Mouse (Mus musculus) left cerebral cortex, adult 9 months (tissue): ENCODE results near the gene Lmx1b.

ENCODE experiments used
- DNase-seq, 2 experiments: peaks; one replicate each; pipeline ENCODE4 v3.0.0; 2022; ENCODE audit warnings: low spot score in 2 of 2

Lmx1b gene

DNA sequence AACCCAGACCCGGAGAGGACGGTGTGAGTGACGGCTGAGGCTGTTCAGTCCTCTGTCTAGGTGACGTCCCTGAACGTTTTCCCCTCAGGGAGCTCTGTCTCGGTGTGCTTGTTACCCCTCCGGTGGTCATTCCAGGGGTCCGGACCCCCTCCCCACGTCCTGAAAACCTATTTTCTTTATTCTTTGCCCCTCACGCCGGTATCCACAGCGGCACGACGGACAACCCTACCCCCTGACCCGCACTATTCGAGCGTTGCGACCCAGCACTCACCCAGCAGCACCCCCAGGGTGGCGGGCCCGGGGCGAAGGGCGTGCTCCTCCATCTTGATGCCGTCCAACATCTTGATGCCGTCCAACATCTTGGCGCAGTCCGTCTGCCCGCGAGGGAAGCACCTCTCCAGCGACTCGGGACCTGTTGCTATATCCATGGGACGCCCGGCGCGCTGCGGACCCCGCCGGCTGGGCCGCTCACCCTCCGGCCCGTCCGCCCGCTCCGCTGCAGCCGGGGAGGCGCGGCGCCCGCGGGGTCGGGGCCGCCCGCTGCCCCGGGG lies at the start of gene Lmx1b:
TSS of gene Lmx1b (minus strand) at position 341 of the 551 bp plus-strand sequence.
- no peak for DNase-seq

DNA sequence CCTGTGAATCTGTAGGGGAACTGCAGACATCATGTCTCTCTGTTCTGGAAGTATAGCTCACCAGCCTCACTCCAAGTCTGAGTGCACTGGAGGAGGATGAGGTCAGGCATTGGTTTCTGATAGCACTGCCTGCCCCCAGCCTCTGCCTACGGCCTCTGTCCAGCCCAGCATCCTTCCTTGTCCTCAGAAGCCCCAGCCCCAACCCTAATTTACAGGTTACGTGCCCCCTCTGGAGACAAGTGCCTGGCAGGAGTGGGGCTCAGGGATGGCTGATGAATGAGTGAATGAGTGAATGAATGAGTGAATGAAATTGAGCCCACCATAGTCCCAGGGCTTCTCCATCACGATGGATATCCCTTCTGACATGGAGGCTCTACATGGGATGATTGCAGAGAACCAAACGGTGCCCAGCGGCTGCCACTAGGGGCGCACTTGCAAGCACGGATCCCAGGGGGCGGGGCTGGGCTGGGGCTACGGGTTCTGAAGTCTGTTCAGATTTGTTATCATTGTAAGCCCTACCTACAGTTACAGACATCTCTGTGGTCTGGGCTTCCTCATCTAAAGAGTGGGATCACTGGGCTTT lies 49.7 kb upstream of the Lmx1b start:
- no peak for DNase-seq

DNA sequence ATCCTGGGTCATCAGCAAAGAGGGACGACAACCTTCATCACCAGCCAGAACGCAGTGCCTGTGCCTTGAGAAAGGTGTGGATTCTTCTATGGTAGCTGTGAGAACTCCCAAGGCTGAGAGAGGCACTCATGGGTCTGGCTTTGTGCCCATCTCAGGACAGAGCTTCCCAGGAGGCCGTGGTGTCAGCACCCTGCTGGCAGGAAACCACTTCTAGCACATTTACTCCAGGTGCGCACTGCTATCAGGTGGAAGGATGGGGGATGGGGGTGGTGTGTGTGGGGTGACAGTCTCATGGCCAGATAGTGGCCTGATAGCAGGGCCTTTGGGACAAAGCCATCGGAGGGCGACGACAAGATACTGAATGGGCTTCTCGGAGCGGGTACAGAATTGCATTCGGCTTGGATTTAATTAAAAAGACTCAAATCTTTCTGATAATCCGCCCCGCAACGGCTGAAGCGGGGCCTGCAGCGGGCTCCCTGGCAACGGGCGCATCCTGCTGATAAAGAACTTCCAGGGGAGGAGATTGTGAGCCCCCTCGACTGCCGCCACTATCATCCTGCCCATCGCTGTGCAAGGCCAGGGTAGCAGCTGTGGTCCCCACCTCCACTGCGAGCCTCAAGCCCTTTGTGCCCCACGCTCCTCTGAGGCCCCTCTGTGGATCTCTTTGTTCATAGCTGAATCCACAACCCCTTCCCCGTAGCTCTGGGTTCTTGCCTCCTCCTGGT lies 49.0 kb upstream of the Lmx1b start:
- DNase-seq: no peak

DNA sequence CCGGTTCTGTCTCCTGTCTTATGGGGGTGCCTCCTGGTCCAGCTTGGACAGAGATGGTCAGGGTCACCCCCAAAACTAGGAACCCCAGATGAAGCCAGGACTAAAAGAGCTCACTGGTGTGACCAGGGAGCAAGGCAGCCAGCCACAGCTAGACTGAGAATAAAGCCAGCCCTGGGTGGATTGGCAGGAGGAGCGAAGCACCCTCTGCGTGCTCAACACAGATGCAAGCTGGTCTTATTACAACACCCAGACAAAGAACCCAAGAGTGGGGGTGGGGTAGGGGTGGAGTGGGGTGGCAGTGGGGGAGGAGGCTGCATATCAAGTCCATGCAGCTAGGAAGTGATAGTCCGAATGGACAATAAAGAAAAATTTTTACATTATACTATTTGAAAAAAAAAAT lies 43.3 kb upstream of the Lmx1b start:
- no peak for DNase-seq

DNA sequence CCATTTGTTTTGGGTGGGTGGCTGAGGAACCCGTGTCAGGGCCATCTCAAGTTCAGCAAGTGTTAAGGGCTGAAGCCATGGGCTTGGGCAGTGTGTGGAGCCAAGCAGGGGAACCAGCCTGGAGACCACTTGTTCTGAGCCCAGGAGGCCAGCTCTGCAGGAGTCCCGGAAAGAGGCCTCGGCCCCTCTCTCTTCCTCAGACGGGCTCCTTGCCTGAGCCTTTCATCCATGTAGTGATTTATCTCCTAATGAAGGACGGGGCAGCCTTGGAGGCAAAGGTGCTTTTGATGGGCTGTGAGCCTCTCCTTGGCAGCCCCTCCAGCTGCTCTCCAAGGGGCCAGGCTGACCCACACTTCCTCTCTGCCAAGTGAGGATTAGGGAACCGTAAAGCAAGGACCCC lies 42.8 kb upstream of the Lmx1b start:
- DNase-seq: no peak

DNA sequence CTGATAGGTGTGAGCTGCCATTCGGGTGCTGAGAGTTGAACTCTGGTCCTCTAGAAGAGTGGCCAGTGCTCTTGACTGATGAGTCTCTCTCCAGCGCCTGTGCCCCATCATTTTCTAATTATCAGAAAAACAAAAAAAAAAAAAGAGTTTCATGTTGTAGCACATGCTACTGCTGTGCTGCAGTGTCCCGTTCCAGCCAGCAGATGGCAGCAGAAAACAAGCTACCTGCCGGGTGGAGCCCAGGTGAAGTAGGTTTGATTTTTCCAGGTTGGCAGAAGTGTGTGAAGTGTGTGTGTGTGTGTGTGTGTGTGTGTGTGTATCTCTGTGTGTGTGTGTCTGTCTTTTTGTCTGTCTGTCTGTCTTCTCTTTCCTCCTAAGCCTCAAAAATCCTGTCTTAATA lies 41.9 kb upstream of the Lmx1b start:
- peak in 1 of 2 experiments; percentile 49 for DNase-seq

DNA sequence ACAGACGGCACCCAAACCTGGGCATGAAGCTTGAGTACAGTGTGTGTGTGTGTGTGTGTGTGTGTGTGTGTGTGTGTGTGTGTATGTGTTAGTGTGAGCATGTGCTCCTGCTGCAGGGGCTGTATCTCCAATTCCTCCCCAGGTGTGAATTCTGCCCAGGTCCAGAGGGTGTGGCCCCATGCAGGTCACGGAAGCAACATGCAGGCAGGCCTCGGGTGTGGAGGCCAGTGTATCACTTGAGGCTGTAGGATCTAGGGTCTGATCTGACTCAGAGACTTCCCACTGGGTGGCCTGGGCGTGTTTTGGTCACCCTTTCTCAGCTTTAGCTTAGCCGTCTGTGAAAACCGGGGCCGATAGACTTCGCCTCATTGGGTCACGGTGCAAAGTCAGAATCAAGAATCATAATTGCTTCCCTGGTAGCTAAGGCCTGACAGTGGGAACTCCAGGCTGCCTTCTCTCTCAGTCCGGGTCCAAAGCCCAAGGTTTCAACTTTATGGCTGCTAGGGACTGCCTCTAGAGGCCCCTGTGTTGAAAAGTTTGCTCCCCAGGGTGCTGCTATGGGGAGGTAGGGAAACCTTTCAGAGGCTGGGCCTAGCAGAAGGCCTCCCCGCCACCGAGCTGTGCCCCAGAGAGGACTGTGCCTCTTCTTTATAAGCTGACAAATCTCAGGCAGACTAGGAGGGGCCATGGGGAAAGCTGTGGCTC lies 38.8 kb upstream of the Lmx1b start:
- DNase-seq: no peak

DNA sequence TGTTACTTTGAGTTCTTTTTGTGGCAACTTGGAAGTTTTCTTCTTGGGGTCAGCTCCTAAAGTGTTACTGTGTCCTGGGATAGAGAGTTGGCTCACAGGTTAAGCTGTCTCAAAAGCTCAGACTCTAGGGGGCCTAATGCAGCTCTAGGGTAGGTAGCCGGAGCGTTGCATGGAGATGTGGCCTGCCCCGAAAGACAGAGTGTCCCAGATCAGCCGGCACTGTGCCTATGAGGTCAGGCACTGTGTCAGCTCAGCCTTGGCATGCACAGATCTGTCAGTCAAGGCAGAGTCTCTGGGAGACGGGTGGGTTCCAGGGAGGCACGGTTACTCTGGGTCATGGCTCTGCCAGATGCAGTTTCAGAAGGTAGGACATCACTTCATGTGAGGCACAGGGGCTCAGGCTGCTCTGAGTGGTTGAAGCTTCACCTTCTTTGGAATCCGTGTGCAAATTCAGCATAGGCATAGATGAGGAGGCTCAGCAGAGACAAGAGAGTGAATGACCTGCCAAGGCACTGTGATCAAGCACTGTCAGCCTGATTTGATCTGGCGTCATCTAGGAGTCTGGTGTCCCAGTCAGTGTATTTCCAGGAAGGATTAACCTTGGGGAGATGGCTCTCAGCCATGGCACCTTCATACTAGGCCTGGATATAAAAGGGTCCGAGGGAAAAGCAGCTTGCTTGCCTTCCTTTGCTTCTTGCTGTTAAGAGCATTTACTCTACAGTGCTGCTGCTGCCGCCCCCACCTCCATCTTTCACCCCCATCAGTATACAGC lies 32.6 kb upstream of the Lmx1b start:
- DNase-seq: no peak

DNA sequence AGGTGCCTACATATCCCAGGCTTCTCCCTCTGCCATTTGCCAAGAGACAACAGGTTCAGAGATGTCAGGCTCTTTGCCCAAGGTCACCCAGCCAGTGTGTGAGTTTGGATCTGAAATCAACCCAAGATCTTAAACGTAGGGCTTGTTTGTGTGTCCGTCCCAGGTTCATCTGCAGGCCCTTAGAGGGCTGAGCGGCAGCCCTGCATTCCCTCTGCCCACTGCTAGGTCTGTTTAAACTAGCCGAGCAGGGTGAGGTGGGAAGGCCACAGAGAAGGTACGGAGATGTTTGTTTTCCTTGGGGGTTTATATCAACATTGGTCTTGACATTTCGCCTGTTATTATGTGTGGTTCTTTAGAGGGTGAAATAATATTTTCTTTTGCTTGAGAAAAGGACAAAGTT lies 28.4 kb upstream of the Lmx1b start:
- no peak for DNase-seq

DNA sequence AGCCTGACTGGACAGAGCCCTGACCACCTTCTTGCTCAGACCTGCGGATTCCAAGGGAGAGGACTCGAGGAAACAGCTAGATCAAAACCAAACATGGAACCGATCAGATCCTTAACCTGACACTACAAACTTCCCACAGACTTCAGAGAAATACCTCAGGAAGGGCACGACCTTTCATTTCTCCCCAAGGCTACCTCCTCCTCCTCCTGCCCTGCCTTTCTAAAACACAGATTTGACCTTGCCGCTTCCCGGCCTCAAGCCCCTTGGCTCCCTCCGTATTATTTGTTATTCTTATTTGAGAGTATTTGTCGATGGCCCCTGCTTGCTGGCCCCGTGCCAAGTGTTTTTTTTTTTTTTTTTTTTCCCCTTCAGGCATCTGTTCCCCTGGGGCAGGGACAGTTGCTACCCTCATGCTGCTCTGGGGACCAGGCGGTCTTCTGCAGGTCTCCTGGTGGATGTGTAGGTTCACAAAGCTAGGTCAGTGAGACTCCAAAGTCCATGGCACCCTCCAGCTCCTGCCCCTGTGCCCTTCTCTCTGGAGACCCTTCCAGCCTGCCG lies 26.2 kb upstream of the Lmx1b start:
- no peak for DNase-seq

DNA sequence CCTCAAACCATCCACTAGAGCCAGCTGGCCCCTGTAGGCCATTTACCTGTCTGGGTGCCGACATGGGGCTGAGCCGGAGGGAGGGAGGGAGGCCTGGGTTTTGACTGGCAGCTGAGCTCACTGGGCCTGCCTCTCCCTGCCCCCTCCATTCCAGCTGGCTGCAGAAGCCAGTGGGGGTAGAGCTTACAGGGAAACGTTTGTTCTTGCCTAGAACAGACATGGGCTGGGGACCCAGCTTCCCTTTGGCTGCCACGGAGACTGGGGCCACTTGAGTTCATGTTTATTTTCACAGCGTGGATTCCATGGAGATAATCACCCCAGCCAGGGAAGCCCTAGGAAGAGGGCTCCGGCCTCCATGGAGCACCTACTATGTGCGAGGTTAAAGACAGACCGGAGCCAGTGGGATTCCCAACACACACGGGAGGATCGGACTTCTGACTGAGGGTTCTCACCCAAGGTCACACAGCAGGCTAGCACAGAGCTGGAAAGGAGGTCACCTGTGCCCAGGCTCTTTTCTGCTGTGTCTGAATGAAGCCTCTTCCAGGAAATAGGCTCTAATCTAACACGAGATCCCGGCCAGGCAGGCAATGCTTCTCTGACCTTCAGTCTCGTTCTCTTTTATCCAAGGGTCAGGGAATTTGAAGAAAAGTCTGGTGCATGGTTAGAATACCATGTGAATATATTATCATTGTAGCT lies 25.2 kb upstream of the Lmx1b start:
- DNase-seq: peak in 1 of 2 experiments; percentile 19

DNA sequence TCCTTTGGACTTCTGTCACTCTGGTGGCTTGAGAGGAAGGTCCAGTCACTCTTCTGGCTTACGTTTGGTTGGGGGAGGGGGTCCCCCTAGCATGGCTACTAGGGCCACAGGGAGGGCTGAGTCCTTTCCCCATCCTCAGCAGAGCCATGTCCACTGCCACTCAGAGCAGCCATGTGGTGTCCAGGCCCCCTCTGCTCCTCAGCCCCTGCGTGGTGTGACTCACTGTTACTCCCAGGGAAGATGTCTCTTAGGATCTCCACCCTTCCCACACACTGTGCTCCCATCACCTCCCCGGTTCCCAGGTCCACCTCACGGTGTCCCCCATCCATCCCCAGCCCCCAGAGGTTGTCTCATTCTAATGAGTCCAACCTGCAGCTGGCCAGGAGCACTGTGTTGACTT lies 24.4 kb upstream of the Lmx1b start:
- DNase-seq: no peak

DNA sequence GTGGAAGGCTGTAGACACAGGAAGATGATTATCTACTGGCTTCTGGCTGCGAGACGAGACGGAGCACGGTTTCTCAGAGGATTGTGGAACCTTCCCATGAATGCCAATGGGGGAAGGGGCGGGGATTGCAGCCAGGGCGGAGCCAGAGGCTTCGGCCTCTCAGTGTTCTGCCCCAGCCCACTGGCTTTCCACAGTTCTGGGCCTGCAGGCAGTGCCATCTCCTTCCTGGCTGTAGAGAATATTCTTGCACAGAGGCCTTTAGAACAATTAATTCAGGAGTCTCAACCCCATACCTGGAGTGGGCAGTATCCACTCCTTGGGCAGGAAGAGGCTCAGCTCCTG lies 18.9 kb upstream of the Lmx1b start:
- no peak for DNase-seq

DNA sequence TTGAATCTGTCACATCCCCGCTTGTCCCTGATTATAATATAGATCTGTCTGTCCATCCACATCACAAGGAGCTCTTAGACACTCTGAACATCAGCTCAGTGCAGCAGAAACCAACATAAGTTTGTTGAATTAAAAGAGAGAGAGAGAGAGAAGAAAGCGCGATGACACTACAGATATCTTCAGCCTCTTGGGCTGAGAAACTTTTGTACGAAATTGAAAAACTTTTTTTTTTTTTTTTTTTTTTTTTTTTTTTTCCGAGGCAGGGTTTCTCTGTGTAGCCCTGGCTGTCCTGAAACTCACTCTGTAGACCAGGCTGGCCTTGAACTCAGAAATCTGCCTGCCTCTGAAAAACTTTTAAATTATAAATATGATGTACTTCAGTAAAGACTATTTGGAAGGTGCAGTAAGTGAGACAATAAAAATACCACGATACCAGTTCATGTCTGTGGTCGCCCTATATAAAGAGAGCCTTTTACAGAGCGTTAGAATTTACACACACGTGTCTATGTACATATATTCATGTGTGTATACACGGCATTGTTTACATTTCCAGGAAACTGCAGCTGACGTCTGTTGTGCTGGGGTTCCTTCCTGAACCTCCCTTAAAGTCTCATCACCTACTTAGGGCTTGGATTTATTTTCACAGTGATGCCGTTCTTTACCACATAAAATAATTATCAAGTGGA lies 18.4 kb upstream of the Lmx1b start:
- no peak for DNase-seq

DNA sequence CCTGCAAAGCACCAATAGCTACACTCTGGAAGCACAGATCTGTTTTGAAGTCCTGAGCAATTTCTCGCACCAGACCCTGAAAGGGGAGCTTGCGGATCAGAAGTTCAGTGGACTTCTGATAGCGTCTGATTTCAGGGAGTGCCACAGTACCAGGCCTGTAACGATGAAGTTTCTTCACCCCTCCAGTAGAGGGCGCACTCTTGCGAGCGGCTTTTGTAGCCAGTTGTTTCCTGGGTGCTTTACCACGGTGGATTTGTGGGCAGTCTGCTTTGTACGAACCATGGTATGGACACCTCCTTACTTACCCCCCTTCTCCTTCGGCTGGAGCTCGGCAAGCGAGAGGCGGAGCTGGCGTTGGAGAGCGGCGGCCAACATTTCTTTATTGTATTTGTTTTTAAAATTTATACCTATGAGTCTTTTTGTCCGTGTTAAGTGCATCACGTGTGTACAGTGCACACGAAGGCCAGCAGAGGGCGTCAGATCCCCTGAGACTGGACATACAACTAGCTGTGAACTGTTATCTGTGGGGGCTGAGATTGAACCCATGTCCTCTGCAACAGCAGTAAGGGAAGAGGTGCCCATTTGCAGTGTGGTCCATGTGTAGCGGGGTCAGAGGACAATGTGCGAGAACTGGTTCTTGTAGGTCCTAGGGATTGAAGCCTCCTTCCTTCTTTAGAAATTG lies 12.3 kb upstream of the Lmx1b start:
- DNase-seq: no peak

DNA sequence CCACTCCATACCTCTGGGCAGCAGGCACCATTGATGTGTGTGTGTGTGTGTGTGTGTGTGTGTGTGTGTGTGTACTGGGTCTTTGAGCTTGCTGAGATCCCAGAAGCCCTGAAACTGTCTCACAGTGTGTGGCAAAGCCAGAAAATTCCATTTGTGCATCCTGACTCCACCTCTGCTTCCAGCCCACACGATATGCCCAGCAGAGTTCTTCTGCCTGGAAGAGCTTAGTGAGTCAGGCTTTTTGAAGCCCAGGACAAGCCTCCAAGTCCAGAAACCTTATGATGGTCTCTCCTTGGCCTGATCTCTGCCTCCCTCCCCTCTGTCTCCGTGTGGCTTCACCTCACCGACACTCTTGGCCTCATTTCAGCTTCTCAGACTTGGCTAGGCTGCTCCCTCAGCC lies 9.1 kb upstream of the Lmx1b start:
- DNase-seq: no peak

DNA sequence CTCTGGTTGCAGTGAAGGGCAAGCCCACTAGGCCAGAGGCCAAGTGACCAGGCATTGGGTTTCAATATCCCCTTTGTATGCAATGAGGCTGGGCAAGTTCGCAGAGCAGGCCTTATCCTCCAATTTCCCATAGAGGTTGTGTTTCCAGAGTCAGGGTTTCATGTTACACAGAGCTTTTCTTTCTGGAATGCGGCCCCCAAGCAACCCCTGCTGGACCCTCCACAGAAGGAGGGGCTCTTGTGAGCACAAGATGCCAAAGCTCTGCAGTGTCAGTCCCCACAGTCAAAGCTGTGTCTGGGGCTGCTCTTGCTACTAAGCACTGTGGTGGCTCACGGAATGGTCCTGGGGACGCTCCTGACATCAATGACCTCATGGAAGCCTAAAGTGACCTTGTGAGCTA lies 8.6 kb upstream of the Lmx1b start:
- no peak for DNase-seq

DNA sequence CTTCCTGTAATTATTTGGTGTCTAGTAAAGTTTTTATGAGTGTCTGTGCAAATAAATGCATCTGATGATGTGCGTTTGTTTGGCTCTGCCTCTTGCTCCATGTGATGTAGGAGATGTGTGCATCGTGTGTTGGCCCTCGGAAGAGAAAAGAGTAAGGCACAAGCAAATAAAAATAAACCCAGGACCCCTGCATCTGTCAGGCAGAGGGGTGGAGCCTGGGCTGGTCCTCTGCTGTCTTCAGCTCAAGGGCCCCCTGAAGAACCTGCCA lies 5.9 kb upstream of the Lmx1b start:
- no peak for DNase-seq

DNA sequence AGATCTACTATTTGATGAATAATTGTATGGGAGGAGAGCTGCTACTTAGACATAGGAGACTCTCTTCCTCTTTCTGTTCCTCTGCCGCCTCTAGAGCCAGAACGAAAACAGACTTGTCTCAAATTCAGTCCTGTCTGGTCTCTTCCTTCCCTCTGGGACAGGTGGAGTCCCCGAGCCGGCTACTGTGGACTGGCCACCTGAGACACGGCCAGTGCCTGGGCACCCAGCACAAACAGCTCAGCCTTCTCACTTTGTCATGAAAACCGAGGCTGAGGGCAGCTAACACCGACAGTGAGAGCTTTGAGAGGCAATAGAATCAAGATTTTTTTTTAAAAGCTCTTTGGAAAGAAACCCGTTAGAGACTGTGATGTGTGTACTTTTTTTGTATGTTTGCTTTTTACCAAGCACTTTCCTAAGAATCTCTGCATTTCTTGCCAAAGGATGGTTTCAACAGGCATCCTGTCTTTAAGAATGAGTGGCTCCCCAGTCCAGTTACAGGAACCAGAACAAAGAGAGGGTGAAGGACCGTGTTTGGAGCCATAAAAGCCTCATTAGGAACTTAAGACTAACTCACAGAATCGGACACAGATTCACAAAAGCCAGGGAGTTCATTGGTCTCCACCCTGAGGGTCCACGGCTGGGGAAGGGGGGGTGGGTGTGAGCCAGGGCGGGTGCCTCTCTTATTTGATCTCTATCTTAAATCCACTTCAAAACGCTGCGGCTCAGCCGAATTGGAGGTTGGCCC lies 5.4 kb upstream of the Lmx1b start:
- DNase-seq: no peak
